Mouse (Mus musculus) MEL-GATA-1-ER (cell line): ENCODE results near the gene Il11ra1.
"Not testable (repeated sequence)": the region's sequence is repeated elsewhere in the genome, so short reads cannot be mapped to it uniquely, and the experiment has no call there.

Experiments used
- DNase-seq: peaks from one replicate; pipeline ENCODE4 v3.0.0-alpha.2; 2012; ENCODE audit warnings: low read depth; ENCODE audit errors: extremely low read depth

The Il11ra1 gene

GRCm38 (mm10) chr4:41699783-41700182, at the start of gene Il11ra1:
Il11ra1 (plus strand) TSS chr4:41699989.
- DNase-seq, result not testable (repeated sequence)

DNA sequence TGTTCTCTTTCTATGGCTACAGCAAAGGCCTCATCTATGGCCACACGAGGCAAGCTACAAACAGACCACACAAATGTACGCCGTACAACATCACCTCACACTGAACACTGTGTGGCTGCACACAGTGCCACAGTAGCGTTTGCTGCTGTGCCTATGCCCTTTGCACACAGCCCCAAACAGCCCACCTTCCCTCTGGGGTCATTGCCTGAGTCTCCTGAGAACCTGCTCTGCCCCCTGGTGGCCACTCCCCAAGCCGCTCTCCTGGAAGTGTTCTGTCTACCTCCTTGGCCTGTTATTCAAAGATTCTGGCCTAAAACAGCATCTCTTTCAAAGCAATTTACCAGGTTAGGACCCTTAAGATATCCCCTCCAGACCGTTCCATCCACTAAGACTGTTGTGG, 46.5 kb upstream of the Il11ra1 start:
- DNase-seq, result no peak

DNA sequence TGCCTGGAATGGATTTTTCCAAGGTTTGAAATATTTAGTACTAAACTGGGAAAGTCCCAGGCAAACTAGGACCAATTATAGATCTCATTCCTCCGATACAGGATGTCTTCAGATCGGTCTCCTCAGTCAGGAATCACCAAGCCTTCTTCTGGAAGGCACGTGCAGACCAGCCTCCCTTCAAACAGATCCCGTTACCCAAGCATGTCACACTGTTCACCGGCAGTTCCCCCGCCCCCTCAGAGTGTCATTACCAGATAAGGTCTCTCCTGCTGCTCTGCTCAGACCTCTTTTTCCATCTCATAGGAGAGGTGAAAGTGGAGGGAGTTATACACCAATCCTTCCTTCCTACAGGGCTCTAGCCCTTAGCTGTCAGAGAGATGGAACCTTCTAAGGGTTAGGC, 46.1 kb upstream of the Il11ra1 start:
- no peak for DNase-seq

- DNase-seq, result no peak
These were observed 45.6 kb upstream of the Il11ra1 start for GRCm38 (mm10) chr4:41654217-41654616.

GRCm38 (mm10) chr4:41655525-41655924, 44.3 kb upstream of the Il11ra1 start:
- DNase-seq, result no peak

DNA sequence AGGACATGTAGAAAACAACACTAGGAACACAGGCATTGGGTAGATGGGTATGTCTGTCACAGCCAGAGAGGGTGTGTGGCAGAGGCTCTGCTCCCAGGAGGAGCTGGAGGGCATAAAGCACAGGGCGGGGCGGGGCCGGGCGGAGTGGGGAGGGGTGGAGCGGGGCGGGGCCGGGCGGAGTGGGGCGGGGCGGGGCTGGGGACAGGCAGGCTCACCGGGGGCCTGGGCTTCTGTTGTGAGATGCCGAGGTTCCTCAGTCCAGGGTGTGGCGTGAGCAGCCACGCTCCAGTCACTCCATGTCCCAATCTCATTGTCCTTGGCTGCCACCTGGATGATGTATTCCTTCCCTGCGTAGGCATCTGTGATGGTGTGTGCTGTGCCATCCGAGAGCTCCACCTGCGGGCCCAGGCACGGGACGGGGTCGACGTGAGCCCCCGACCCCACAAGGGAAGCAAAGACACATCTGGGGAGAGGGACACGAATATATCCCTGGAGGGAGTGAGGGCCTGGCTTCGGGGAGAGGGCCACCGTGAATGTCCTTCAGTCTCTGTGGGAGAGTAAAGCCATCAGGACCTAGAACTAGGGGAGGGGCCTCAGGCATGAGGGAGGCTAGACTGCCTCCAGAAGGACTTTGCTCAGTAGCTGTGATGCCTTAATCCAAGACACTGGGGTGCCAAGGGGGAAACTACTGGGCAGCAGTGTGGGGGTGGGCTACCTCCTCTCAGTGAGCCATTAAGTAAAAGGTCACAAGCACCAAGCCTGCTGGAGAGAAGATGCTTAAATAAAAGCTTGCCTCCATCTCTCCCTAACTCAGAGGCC, 41.0 kb upstream of the Il11ra1 start:
- DNase-seq, result no peak

- DNase-seq, result no peak
These were observed 40.2 kb upstream of the Il11ra1 start for GRCm38 (mm10) chr4:41659556-41659955.

GRCm38 (mm10) chr4:41660851-41661430, 38.8 kb upstream of the Il11ra1 start:
- DNase-seq, result no peak

DNA sequence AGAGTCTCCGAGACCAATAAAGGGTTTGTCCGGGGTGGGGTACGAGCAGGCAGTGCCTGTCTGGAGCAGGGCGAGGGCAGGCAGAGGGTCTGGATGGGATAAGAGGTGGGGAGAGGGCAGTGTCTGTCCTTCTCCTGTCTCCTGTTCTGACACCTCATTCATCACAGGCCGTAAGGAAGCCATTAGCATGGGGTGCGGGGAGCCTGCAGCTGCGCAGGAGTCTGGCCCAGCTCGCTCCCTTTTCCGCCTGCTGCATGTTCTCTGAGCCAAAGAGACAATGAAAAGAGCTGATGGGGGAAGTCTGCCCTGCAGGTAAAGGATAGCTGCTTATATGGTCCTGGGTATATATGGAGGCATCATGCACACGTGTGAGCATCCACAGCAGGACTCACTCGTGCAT, 37.1 kb upstream of the Il11ra1 start:
- DNase-seq, result no peak

- no peak for DNase-seq
These were observed 36.2 kb upstream of the Il11ra1 start for GRCm38 (mm10) chr4:41663614-41664013.

GRCm38 (mm10) chr4:41664533-41664932, 35.3 kb upstream of the Il11ra1 start:
- DNase-seq, result no peak

DNA sequence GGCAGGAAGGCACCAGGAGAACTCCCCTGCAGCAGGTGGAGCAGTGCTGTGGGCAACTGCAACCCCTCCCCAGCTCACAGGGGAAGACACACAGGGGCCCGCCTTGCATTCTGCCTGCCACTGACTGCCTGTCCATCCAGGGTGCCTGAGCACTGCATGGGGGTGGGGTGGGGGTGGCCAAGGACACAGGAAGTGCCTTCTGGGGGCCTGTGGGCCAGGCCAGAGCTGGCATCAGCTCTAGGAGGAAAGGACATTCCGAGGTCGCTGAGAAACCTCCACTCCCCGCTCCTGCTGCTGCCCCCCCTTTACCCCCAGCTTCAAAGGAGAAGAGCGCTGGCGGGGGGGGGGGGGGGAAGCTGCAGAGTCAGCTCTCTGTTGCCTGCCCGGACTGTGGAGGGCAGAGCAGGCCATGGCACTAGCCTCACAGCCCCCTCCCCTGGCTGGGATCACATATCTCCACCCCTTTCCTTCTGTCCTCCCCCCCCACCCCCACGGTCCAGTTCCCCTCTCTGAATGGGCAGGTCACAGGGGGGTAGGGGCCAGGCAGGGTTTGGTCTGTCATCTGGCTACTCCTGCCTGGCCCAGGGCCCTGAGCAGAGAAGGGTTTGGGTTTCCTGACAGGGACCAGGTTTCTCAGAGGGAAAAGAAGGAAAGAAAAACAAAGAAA, 34.6 kb upstream of the Il11ra1 start:
- no peak for DNase-seq

DNA sequence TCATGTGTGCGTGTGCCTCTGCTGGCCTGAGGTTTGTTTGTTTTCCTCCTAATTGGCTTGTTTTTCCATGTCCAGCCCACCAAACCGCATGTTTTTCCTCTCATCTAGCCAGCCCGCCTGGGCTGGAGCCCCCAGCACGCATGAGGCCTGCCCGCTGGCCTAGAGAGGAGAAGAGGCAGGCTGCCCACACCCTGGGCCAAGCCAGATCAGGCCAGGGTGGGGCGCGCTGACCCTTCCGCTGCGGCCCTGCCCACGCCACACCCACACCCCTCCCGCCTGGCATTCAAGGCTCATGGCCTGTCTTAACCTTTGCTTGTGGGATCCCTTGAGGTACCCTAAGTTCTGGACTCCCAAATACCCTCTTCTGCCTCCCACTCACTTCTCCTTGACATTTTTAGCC, 33.1 kb upstream of the Il11ra1 start:
- no peak for DNase-seq

DNA sequence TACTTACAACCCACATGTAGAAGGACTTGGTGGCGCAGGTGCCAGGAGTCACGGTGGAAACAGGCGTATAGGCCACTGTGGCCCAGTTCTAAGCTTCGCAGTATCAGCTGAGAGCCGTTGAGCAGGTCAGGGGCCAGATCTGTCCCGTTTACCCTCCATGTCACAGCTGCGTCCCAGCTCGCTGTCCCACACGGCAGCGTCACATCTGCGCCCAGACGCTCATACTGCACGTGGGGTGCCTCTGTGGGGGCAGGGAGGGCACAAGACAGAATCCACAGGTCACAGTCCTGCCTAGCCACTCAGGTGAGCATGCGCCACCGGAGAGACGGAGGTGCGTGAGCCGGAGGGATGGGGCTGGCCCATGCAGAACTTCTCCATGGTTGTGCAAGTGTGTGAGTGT, 29.0 kb upstream of the Il11ra1 start:
- DNase-seq, result no peak

GRCm38 (mm10) chr4:41671500-41671899, 28.3 kb upstream of the Il11ra1 start:
- no peak for DNase-seq

- no peak for DNase-seq
These were observed 27.8 kb upstream of the Il11ra1 start for GRCm38 (mm10) chr4:41671963-41672480.

DNA sequence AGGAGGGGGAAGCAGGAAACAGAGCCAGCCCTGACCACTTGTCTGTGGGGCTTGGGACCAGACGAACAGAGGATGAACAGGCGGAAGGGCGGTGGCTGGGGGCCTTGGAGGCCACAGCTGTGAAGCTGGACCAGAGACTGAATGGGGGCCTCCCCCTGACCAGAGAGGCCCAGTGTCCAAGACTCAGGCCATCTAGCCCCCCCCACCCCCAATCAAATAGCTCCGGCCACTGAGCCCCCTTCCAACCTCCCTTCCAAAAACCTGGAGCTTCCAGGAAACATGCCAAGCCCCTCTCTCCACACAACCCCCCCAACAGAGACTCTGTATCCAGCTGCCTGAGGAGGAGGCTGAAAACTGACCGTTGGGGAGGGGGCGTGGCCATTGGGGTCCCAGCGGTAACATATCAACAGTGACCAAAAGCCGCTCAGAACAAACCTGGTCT, 27.2 kb upstream of the Il11ra1 start:
- no peak for DNase-seq

DNA sequence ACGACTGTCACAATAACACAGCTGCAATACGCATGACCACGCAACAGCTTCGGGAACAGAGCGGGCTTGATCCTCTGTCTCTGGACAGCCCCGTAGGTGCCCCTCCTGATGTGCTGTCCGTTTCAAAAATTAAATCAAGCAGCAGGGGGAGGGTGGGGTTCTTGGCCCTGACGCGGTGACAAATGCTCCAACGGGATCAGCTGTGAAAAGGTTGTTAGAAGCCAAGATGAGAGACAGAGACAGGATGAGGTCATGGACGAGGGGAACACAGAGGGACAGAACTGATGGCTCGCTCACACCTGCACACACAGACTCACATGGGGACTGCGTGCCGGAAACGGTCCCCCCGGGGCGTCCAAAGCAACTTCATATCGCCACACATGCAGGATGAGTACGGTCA, 26.6 kb upstream of the Il11ra1 start:
- no peak for DNase-seq

DNA sequence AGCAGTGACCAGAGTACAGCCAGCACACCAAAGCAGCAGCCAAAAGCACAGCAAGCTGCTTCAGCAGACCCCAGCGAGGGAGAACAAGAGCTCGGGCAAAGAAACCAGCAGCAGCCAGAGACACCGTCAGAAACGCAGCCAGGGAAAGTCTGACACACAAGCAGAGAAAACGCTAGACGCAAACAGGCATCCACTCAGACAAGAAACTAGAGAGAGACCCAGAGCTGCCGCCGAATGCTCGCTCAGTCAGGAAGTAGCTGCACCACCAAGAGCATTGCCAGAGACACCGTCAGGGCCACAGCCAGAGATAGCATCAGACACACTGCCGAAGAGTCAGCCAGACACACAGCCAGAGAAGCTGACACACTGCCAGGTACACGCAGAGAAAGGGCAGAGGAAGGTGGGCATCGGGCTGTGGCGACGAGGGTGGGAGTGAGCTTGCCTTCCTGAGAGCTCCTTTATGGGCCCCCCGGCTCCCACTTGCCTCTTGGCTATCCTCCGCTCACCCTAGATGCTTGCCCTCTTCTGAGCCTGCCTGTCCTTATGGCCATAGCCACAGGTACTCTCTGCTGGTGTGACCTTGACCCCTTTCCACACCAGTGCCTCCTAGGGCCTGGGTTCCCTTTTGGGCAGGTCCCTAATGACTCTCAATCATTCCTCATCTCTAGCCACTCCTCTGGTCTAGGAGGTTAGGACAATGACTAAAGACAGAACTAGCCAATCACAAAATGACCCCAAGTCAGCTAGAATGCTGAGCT, 23.4 kb upstream of the Il11ra1 start:
- no peak for DNase-seq

DNA sequence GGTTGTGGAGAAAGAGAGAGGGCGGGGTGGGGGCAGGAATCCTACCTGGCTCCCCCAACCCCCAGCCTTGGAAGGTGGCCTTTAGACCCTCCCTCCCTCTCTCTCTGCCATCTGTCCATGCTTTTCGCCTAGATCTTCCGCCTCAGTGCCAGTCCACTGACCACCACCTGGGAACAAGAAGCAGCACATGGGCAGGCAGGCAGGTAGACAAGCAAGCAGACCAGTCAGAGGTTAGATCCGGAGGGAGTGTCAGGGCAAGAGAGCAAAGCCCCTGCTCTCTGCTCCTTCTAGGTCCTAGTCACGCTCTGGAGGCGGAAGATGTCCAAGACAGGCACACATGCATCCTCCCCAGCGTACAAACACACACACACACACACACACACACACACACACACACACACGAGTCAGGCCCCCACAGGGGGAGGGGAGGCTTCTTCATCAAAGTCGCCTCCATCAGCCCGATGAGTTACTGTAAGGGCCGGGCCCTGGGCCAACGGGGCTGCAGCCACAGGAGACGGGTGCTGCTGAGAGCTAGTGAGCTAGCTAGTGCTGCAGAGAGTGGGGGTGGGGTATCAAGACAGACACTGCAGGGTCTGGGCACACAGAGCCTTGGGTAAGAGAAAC, 22.7 kb upstream of the Il11ra1 start:
- no peak for DNase-seq

DNA sequence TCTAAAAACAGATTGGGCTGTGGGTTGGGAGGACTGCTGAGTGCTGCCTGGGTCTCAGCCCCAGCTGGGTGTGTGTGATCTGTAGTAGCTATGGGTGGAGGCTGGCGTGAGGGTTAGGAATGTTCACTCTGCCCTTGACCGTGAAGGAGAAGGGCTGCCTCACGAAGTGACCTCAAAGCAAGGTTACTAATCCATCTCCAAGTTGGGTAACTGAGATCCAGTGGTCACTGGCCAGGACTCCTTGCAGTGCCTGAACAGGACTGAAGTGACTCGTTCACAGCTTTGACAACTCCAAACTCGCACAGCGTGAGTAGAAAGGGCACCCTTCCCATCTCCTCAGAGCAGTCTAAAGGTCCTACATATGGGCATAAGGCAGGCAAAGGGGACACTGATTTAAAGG, 20.9 kb upstream of the Il11ra1 start:
- DNase-seq, result no peak
